Mouse (Mus musculus): ENCODE measurements around the gene Dock3.

GRCm38 (mm10) chr9:107279378-107280321 lies 47.9 kb upstream of the Dock3 start:
- no peak for TF ChIP-seq CTCF (IDR thresholded peaks at IDR 0.05; ENCODE audit: borderline replicate concordance, extremely low read depth, insufficient read depth, insufficient read length)
- TF ChIP-seq POLR2A (IDR thresholded peaks at IDR 0.05; ENCODE audit: borderline replicate concordance, extremely low read depth, insufficient read depth, insufficient read length, poor library complexity, severe bottlenecking): no peak

All from brain, embryonic 14.5 days (tissue).